Mouse (Mus musculus): ENCODE measurements at regions not wholly inside any gene's neighbourhood (a gene's known extent, or its start where the extent isn't known, plus 50 kb on each side); places are given as distances from the start of the nearest gene placed in this dataset.
A peak's percentile ranks its signal among the peaks of the same experiment; 100 is the strongest.
"Not testable (repeated sequence)": the region's sequence is repeated elsewhere in the genome, so short reads cannot be mapped to it uniquely, and the experiment has no call there.

GRCm38 (mm10) chr13:68451521-68451920 is 130.4 kb downstream of the Mtrr start:
- DNase-seq = not testable (repeated sequence)

GRCm38 (mm10) chr13:68444309-68444708 is 137.6 kb downstream of the Mtrr start:
- DNase-seq = peak; percentile 5
